Mouse (Mus musculus): ENCODE data around the gene Lmf2.

DNA sequence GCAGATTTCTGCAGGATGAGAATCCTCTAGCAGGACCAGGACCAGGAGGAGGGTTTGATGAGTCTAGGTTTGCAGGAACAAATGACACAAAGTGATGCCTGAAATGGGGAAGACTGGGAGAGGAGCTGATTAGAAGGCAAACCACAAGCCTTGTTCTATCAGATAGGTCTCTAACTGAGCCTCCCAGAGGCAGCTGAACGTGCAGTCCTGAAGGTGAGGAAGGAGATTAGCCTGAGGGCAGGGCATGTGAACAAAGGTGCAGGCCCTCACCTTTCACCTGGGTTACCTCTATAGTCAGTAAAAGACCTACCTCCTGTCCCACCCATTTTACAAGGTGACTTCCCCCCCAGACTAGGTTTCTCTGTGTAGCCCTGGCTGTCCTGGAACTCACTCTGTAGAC, 44.3 kb upstream of the Lmf2 start:
- TF ChIP-seq CTCF (conservative IDR thresholded peaks at IDR 0.05; ENCODE audit: insufficient read depth, insufficient read length, low read depth, low read length) (no peak), POLR2A (IDR thresholded peaks at IDR 0.05; ENCODE audit: low read depth, low read length) (no peak)

All from kidney, adult 2 months (tissue).